Mouse (Mus musculus): ENCODE measurements around the gene Jazf1. TPM values are rescaled to one million over a fixed set of nuclear protein-coding genes. Genes with fewer than 3 reads are reported as not detected.

The Jazf1 gene
- polyA plus RNA-seq, 2 experiments = 0.71 to 1.2 TPM

GRCm38 (mm10) chr6:52730338-52730737 lies 338.1 kb downstream of the Jazf1 start:
- no peak for DNase-seq (ENCODE audit: low read depth in 3 of 3, low spot score in 3 of 3)
- H3K4me2 ChIP-seq (ENCODE audit: low read depth) = no peak overlapping the region
- no peaks in the 10 kb centered on the region; a peak in 1 of 4 replicates for H3K4me1 ChIP-seq (replicated peaks; ENCODE audit: control insufficient read depth in 2 of 2, insufficient read depth in 2 of 2, low read length in 1 of 2)
- H3K9me3 ChIP-seq (ENCODE audit: control insufficient read depth, low read length) = no peaks in the 10 kb centered on the region
- H3K27me3 ChIP-seq (ENCODE audit: control insufficient read depth, insufficient read depth, low read length) = no peaks in the 10 kb centered on the region
- no peak overlapping the region for H3K27ac ChIP-seq
- TF ChIP-seq CTCF (IDR thresholded peaks at IDR 0.05; ENCODE audit: low read depth) (no peak), EP300 (IDR thresholded peaks at IDR 0.05; ENCODE audit: low read depth) (no peak)
- no peak overlapping the region for H3K4me3 ChIP-seq (ENCODE audit: insufficient read depth in 1 of 2, low read depth in 2 of 2, low read length in 2 of 2)
- no peak for ATAC-seq (ENCODE audit: insufficient read depth)
- 59% methylated on average over 4 of the region's 4 CpGs for WGBS (ENCODE audit: insufficient replicate concordance)
- peaks cover 31% of the 10 kb centered on the region for H3K36me3 ChIP-seq (replicated peaks; ENCODE audit: control insufficient read depth, insufficient read depth, low read depth)
- no peak overlapping the region for H3K9ac ChIP-seq (replicated peaks)

GRCm38 (mm10) chr6:52724805-52725439 lies 343.5 kb downstream of the Jazf1 start:
- Histone ChIP-seq H3K4me3 (ENCODE audit: insufficient read depth in 1 of 2, low read depth in 2 of 2, low read length in 2 of 2) (no peak overlapping the region), H3K9me3 (ENCODE audit: control insufficient read depth, low read length) (no peaks in the 10 kb centered on the region), H3K27me3 (ENCODE audit: control insufficient read depth, insufficient read depth, low read length) (no peaks in the 10 kb centered on the region), H3K4me1 (replicated peaks; ENCODE audit: control insufficient read depth in 2 of 2, insufficient read depth in 2 of 2, low read length in 1 of 2) (no peaks in the 10 kb centered on the region), H3K36me3 (replicated peaks; ENCODE audit: control insufficient read depth, insufficient read depth, low read depth) (peaks cover 29% of the 10 kb centered on the region), H3K27ac (no peak overlapping the region), H3K9ac (replicated peaks) (no peak overlapping the region), H3K4me2 (ENCODE audit: low read depth) (no peak overlapping the region)
- no peak for DNase-seq (ENCODE audit: low read depth in 3 of 3, low spot score in 3 of 3)
- ATAC-seq (ENCODE audit: insufficient read depth) = no peak
- 60% methylated on average over 8 of the region's 8 CpGs for WGBS (ENCODE audit: insufficient replicate concordance)
- TF ChIP-seq EP300 (IDR thresholded peaks at IDR 0.05; ENCODE audit: low read depth) = no peak
- peak; percentile 90 for TF ChIP-seq CTCF (IDR thresholded peaks at IDR 0.05; ENCODE audit: low read depth)

Other genes with a start within 250 kb of the Jazf1 start
- 0.02 and 0.06 TPM in 2 replicates for gene Creb5, start 218.6 kb upstream of the Jazf1 start, polyA plus RNA-seq (2012; rRNA removed)
- gene Creb5, start 218.6 kb upstream of the Jazf1 start, polyA plus RNA-seq (2014; fragmentation: Nextera tagmentation; extraction: Ambion mirVana) = 0.04 TPM in 1 of 2 replicates, not detected in the other

All from liver, embryonic 14.5 days (tissue).